Mouse (Mus musculus) hindbrain, postnatal 0 days (tissue): ENCODE data around the gene Prrt3. TPM values are rescaled to one million over a fixed set of nuclear protein-coding genes. Genes with fewer than 3 reads are reported as not detected.

ENCODE experiments used
- ATAC-seq: fragments of 200-750 bp; cut with Nextera tagmentation; 2 replicates; pipeline ENCODE4 v1.8.0; 2017; ENCODE audit warnings: mild to moderate bottlenecking, moderate TSS enrichment, moderate library complexity
- DNase-seq: peaks from one replicate; pipeline ENCODE4 v3.0.0-alpha.2; 2015; ENCODE audit warnings: low spot score
- H3K27ac ChIP-seq: fragments of 300-500 bp; sonication (generic); 2 replicates; pipeline ENCODE4 v1.5.1; 2014; ENCODE audit warnings: mild to moderate bottlenecking
- H3K27me3 ChIP-seq: fragments of 300-500 bp; sonication (generic); 2 replicates; pipeline ENCODE4 v1.6.1; 2014; ENCODE audit warnings: low read length, mixed read lengths; ENCODE audit not compliant: insufficient read depth
- H3K36me3 ChIP-seq: fragments of 300-500 bp; sonication (generic); 2 replicates; pipeline ENCODE4 v1.6.1; 2014; ENCODE audit warnings: low read length, mixed read lengths; ENCODE audit not compliant: insufficient read depth
- H3K4me1 ChIP-seq: fragments of 300-500 bp; sonication (generic); 2 replicates; pipeline ENCODE4 v1.6.1; 2014; ENCODE audit warnings: antibody characterized with exemption, low read length, mixed read lengths; ENCODE audit not compliant: insufficient read depth
- H3K4me2 ChIP-seq: fragments of 300-500 bp; sonication (generic); 2 replicates; pipeline ENCODE4 v1.6.1; 2014; ENCODE audit warnings: low read depth, mild to moderate bottlenecking, low read length, moderate library complexity, mixed read lengths
- H3K4me3 ChIP-seq: fragments of 300-500 bp; sonication (generic); 2 replicates; pipeline ENCODE4 v1.5.1; 2014; ENCODE audit warnings: low read length
- H3K9ac ChIP-seq: fragments of 300-500 bp; sonication (generic); replicated peaks from 2 replicates; pipeline ENCODE4 v1.6.1; 2014; ENCODE audit warnings: mild to moderate bottlenecking, low read length, moderate library complexity, mixed read lengths
- H3K9me3 ChIP-seq: fragments of 300-500 bp; sonication (generic); 2 replicates; pipeline ENCODE4 v1.6.1; 2016; ENCODE audit warnings: low read length, mixed read lengths
- CTCF ChIP-seq: IDR thresholded peaks from 2 replicates; pipeline ENCODE4 v1.5.1; 2016; ENCODE audit warnings: antibody characterized with exemption, control low read depth, low read depth
- WGBS: fragments of 180-500 bp; shearing (Covaris S2); extraction: QIAGEN DNeasy Blood & Tissue Kit; methylation state at CpG from one replicate; pipeline ENCODE4 v1.1.7; 2014; 5-methylcytosine and 5-hydroxymethylcytosine counted together
- polyA plus RNA-seq: library from polyadenylated mRNA; unstranded; fragments of >200 nt; fragmentation: Nextera tagmentation; extraction: Ambion mirVana; gene quantifications from 2 replicates; pipeline ENCODE4 v1.2.1, GENCODE M21; 2015
- total RNA-seq: library from RNA; depleted of rRNA; stranded (reverse); fragments of >200 nt; gene quantifications from 2 replicates; pipeline ENCODE4 v1.2.3, GENCODE M21; 2014

Gene Prrt3
- total and polyA plus RNA-seq, 2 experiments from 2014 or later: 15.8 to 40.4 TPM

DNA sequence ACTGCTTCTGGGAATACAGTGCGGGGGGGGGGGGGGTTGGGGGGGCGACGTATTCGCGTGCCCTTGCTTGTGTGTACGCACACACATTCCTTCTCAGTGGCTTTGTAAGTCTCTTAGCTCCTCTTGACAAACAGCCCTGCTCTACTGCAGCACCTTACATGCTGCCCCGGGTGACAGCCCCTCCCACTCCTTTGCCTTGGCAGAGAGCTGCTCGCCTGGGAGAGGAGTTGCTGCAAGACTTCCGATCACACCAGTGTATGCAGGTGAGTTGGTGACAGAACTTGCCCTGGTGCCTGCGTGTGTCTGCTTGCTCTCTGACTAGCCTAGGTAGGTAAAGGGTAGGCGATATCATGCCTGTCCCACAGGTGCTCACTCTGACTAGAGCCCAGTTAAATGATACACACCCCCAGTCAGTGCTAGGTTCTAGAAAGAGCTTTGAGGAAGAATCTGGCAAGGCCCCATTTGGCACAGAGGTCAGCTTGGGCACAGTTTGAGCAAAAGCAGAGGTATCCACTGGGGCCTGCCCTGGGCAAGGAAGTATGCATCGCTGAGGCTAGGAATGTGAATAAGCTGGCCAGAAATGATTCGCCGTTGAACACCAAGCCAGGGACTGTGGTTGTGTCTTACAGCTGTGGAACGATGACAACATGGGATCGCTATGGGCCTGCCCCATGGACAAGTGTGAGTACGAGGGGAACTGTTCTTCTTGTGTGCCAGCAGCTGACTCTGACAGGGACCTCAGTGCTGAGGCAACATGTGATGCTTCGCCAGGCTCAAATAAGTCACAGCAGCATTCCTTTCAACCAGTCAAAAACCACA is 21.0 kb downstream of the Prrt3 start:
- 52% methylated on average over 18 of the region's 18 CpGs for WGBS
- ATAC-seq (no peak), DNase-seq (no peak)
- Histone ChIP-seq H3K36me3 (no peaks in the 10 kb centered on the region), H3K27ac (no peak overlapping the region), H3K27me3 (no peaks in the 10 kb centered on the region), H3K4me1 (peaks cover 14% of the 10 kb centered on the region), H3K4me2 (no peak overlapping the region), H3K9me3 (no peaks in the 10 kb centered on the region), H3K4me3 (no peak overlapping the region), H3K9ac (no peak overlapping the region)
- no peak for TF ChIP-seq CTCF

DNA sequence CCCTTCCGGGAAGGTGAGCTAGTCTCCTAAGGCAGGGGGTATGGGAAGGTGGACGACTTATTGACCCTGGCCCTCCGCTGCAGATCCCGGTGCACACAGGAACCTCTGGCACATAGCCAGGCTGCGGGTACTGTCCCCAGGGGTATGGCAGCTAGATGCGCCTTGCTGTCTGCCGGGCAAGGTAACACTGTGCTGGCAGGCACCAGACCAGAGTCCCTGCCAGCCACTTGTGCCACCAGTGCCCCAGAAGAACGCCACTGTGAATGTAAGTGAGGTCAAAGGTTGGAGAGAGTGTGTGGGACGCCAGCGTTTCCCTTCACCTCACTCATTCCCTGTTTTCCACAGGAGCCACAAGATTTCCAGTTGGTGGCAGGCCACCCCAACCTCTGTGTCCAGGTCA is 22.8 kb downstream of the Prrt3 start:
- WGBS: 72% methylated on average over 10 of the region's 10 CpGs
- no peak for TF ChIP-seq CTCF

DNA sequence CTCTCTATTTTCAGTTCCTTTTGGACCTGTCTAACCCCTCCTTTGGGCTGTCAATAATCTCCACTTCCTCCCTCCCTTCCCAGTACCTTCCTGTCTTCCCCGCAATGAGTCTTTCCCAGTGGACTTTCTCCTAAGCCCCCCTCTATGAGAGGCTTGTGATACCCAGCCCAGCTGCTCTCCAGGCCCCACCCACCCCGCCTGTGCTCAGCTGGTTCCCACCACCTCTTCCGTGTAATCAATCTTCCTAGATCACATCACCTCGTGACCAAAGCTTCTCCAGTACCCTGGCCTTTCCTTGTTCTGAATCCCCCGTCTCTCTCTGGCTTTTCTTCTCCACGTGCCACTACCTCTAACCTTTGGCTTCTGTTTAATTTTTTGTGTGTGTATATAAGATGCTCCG is 24.4 kb downstream of the Prrt3 start:
- DNase-seq (no peak), ATAC-seq (no peak)
- Histone ChIP-seq H3K27ac (no peak overlapping the region), H3K9ac (no peak overlapping the region), H3K4me3 (no peak overlapping the region), H3K4me1 (peaks cover 2% of the 10 kb centered on the region; the same call in 1 of the 2 replicates), H3K36me3 (no peaks in the 10 kb centered on the region), H3K27me3 (no peaks in the 10 kb centered on the region), H3K9me3 (no peaks in the 10 kb centered on the region), H3K4me2 (no peak overlapping the region)
- no peak for TF ChIP-seq CTCF
- WGBS: 39% methylated on average over 7 of the region's 7 CpGs

More for the DNA sequence above, 22.8 kb downstream of the Prrt3 start:
- Histone ChIP-seq H3K36me3 (no peaks in the 10 kb centered on the region), H3K9me3 (no peaks in the 10 kb centered on the region), H3K9ac (no peak overlapping the region), H3K4me3 (no peak overlapping the region), H3K4me1 (peaks cover 6% of the 10 kb centered on the region), H3K27me3 (no peaks in the 10 kb centered on the region), H3K4me2 (no peak overlapping the region), H3K27ac (no peak overlapping the region)
- DNase-seq (no peak), ATAC-seq (no peak)

DNA sequence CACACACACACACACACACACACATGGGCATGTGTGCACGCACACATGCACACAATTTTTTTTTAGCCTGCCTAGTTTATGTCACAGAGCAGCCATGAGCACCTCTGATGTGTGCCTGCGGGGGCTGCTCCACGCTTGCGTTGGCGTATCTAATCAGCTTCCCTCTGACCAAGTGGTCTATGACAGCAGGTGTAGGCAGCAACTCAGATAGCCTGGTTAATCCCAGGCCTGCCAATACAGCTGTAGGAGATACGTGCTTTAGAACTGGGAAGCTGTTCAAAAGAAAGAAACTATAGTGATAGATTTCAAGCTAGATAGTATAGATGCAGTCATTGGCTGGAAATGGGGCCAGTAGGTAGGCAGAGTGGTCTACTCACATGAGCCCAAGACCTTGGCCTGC is 28.0 kb downstream of the Prrt3 start:
- ATAC-seq: no peak
- WGBS: 81% methylated on average over 6 of the region's 6 CpGs

DNA sequence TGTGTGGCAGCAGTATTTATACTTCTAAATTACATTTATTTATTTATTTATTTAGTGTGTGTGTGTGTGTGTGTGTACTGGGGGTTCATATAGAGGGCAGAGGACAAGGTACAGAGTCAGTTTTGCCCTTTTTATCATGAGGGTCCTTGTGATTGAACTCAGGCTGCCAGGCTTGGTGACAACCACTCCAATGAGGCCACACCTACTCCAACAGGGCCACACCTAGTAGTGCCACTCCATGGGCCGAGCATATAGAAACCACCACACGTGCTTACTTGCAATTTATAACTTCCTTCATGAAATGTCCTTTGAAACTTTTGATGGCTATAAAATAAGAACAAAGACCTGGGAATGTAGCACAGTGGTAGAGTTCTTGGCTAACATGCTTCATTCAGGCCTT is 28.5 kb downstream of the Prrt3 start:
- no peaks in the 10 kb centered on the region for H3K9me3 ChIP-seq
- H3K4me2 ChIP-seq: no peak overlapping the region
- H3K4me1 ChIP-seq: 0 out of 2 replicates have a peak, but pooled peaks cover 5% of the 10 kb centered on the region
- H3K36me3 ChIP-seq: no peaks in the 10 kb centered on the region
- no peak overlapping the region for H3K9ac ChIP-seq
- no peak overlapping the region for H3K27ac ChIP-seq
- H3K4me3 ChIP-seq: no peak overlapping the region
- WGBS: 84% methylated on average over 2 of the region's 2 CpGs
- no peak for DNase-seq
- H3K27me3 ChIP-seq: no peaks in the 10 kb centered on the region; the same call in 1 of the 2 replicates
- ATAC-seq: no peak
- TF ChIP-seq CTCF: no peak

More for the DNA sequence above, 28.0 kb downstream of the Prrt3 start:
- DNase-seq: no peak
- H3K36me3 ChIP-seq: no peaks in the 10 kb centered on the region
- no peak overlapping the region for H3K4me2 ChIP-seq
- H3K9me3 ChIP-seq: no peaks in the 10 kb centered on the region
- no peak for TF ChIP-seq CTCF
- no peaks in the 10 kb centered on the region; the same call in 1 of the 2 replicates for H3K27me3 ChIP-seq
- no peak overlapping the region for H3K27ac ChIP-seq
- no peak overlapping the region for H3K4me3 ChIP-seq
- 0 out of 2 replicates have a peak, but pooled peaks cover 5% of the 10 kb centered on the region for H3K4me1 ChIP-seq
- no peak overlapping the region for H3K9ac ChIP-seq

DNA sequence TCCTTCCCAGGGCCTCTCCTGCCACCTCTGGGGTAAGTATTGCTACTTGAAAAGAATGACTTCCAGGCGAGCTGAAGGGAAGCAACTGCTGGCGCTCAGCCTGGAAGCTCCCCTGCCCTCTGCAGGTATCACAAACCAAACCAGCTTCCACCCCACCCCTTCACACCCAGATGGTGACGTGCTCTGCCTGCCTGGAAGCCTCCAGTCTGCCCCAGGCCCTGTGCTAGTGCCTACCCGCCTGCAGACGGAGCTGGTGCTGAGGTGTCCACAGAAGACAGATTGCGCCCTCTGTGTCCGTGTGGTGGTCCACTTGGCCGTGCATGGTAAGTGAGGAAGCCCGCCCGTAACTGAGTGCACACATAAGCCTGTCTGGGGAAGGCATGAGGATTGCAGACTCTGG is 29.7 kb downstream of the Prrt3 start:
- ATAC-seq (no peak), DNase-seq (no peak)
- WGBS: 64% methylated on average over 10 of the region's 10 CpGs
- no peak overlapping the region for H3K4me3 ChIP-seq
- H3K9ac ChIP-seq: no peak overlapping the region
- no peaks in the 10 kb centered on the region for H3K9me3 ChIP-seq
- H3K27ac ChIP-seq: no peak overlapping the region
- H3K36me3 ChIP-seq: no peaks in the 10 kb centered on the region
- H3K4me2 ChIP-seq: no peak overlapping the region
- H3K4me1 ChIP-seq: 0 out of 2 replicates have a peak, but pooled peaks cover 5% of the 10 kb centered on the region
- TF ChIP-seq CTCF: peak; percentile 21; the same call in 1 of the 2 replicates
- H3K27me3 ChIP-seq: no peaks in the 10 kb centered on the region; the same call in 1 of the 2 replicates

DNA sequence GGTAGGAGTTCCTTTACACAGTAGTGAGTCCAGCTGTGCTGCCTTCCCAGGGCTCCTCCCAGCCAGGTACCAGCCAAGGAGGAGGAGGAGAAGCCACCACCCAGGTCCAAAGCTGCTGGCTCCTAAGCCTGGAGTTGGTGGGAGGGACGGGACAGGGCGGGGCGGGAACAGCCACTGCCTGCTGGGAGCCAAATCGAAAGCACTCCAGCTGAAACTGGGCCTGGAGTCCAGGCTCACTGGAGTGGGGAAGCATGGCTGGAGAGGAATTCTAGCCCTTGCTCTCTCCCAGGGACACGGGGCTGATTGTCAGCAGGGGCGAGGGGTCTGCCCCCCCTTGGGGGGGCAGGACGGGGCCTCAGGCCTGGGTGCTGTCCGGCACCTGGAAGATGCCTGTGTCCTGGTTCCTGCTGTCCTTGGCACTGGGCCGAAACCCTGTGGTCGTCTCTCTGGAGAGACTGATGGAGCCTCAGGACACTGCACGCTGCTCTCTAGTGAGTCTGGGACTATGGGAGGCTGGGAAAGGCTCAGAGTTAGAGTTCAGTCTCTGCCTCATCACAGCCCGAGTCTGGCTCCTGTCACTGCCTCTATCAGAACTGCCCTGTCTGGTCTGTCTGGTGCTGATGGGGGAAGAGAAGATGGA is 30.3 kb downstream of the Prrt3 start, which contains the start of gene Il17rc:
TSS of gene Il17rc (plus strand) at position 131 of the 640 bp plus-strand sequence.
- DNase-seq (no peak), ATAC-seq (no peak)
- no peak for TF ChIP-seq CTCF
- H3K4me2 ChIP-seq: peak within 1 kb of the TSS; percentile 38
- no peak within 1 kb of the TSS for H3K9ac ChIP-seq
- no peaks in the 10 kb centered on the region for H3K9me3 ChIP-seq
- 0 out of 2 replicates have a peak, but pooled peaks cover 5% of the 10 kb centered on the region for H3K4me1 ChIP-seq
- H3K27ac ChIP-seq: no peak within 1 kb of the TSS
- H3K4me3 ChIP-seq: no peak within 1 kb of the TSS
- no peaks in the 10 kb centered on the region; the same call in 1 of the 2 replicates for H3K27me3 ChIP-seq
- no peaks in the 10 kb centered on the region for H3K36me3 ChIP-seq
- 23% methylated on average over 12 of the region's 12 CpGs for WGBS
